Mouse (Mus musculus) left cerebral cortex, postnatal 14 days (tissue): ENCODE measurements around the gene Gse1. TPM values are rescaled to one million over a fixed set of nuclear protein-coding genes. Genes with fewer than 3 reads are reported as not detected.
A peak's percentile ranks its signal among the peaks of the same experiment; 100 is the strongest.

Experiments
- DNase-seq, 2 experiments: peaks; one replicate each; pipeline ENCODE4 v3.0.0; 2021 to 2022; ENCODE audit warnings: low spot score in 2 of 2, mixed read lengths in 1 of 2
- intact Hi-C: fragments of 180-260 bp; cut with DNase I; formaldehyde crosslinking; loops from one replicate; pipeline ENCODE4 v1.15.1; 2025
- long read RNA-seq, 2 experiments: library from polyadenylated mRNA; stranded (forward); transcript quantifications; one replicate each; pipeline ENCODE4 v2.0.0; 2021
- total RNA-seq, 2 experiments: library from RNA; stranded (reverse); gene quantifications; 2 replicates each; pipeline ENCODE4 v1.2.3; 2021

Gene Gse1
- 10 to 100 TPM; 49.0 to 57.3 TPM for total RNA-seq
- long read RNA-seq, experiment 1, partial matches to known transcripts, result 3 of 7 reads
- long read RNA-seq, experiment 1, other reads (novel, unspliced or antisense), result 4 of 7 reads
- long read RNA-seq, experiment 2, partial matches to known transcripts, result 3 of 13 reads
- long read RNA-seq, experiment 2, other reads (novel, unspliced or antisense), result 10 of 13 reads

- intact Hi-C loops, result no loop called here
- DNase-seq, result peak in 1 of 2 experiments; percentile 76
These were observed at the start of gene Gse1 for GRCm38 (mm10) chr8:120227891-120228591. TSS of gene Gse1 (plus strand) at chr8:120228456.

GRCm38 (mm10) chr8:120179027-120179431, 49.2 kb upstream of the Gse1 start:
- intact Hi-C loops, result loop anchor here (5.0 kb wide), 3 partner anchors 88 to 433 kb away; no protein-coding TSS in a partner anchor
- DNase-seq, result peak; percentile 86 to 92

GRCm38 (mm10) chr8:120180445-120180970, 47.7 kb upstream of the Gse1 start:
- intact Hi-C loops, result loop anchor here (2.0 to 10.0 kb wide), 2 partner anchors 140 to 414 kb away; no protein-coding TSS in a partner anchor
- no peak for DNase-seq

- DNase-seq, result no peak
- intact Hi-C loops, result loop anchor here (2.0 to 10.0 kb wide), 2 partner anchors 140 to 414 kb away; no protein-coding TSS in a partner anchor
These were observed 47.0 kb upstream of the Gse1 start for GRCm38 (mm10) chr8:120181274-120181673.

- intact Hi-C loops, result loop anchor here (2.0 to 10.0 kb wide), 2 partner anchors 139 to 413 kb away; no protein-coding TSS in a partner anchor
- no peak for DNase-seq
These were observed 46.3 kb upstream of the Gse1 start for GRCm38 (mm10) chr8:120181861-120182414.

GRCm38 (mm10) chr8:120184366-120184765, 43.9 kb upstream of the Gse1 start:
- DNase-seq, result no peak
- intact Hi-C loops, result loop anchor here (10.0 kb wide), 1 partner anchor 410 kb away; no protein-coding TSS in a partner anchor

GRCm38 (mm10) chr8:120184850-120185792, 43.1 kb upstream of the Gse1 start:
- intact Hi-C loops, result loop anchor here (10.0 kb wide), 1 partner anchor 410 kb away; no protein-coding TSS in a partner anchor
- DNase-seq, result no peak

GRCm38 (mm10) chr8:120186454-120186853, 41.8 kb upstream of the Gse1 start:
- no peak for DNase-seq
- intact Hi-C loops, result loop anchor here (10.0 kb wide), 1 partner anchor 408 kb away; no protein-coding TSS in a partner anchor

- DNase-seq, result no peak
- intact Hi-C loops, result loop anchor here (10.0 kb wide), 1 partner anchor 406 kb away; no protein-coding TSS in a partner anchor
These were observed 39.7 kb upstream of the Gse1 start for GRCm38 (mm10) chr8:120188510-120188909.

GRCm38 (mm10) chr8:120189440-120189839, 38.8 kb upstream of the Gse1 start:
- DNase-seq, result no peak
- intact Hi-C loops, result loop anchor here (10.0 kb wide), 1 partner anchor 405 kb away; no protein-coding TSS in a partner anchor

- intact Hi-C loops, result no loop called here
These were observed 38.0 kb upstream of the Gse1 start for GRCm38 (mm10) chr8:120190107-120190809.

GRCm38 (mm10) chr8:120190810-120191413, 37.3 kb upstream of the Gse1 start:
- intact Hi-C loops, result no loop called here
- DNase-seq, result peak; percentile 83 to 85

More at GRCm38 (mm10) chr8:120190107-120190809, 38.0 kb upstream of the Gse1 start:
- DNase-seq, result no peak

- no peak for DNase-seq
- intact Hi-C loops, result no loop called here
These were observed 36.6 kb upstream of the Gse1 start for GRCm38 (mm10) chr8:120191633-120192032.

- intact Hi-C loops, result no loop called here
- DNase-seq, result no peak
These were observed 36.1 kb upstream of the Gse1 start for GRCm38 (mm10) chr8:120192118-120192517.

GRCm38 (mm10) chr8:120201351-120201750, 26.9 kb upstream of the Gse1 start:
- DNase-seq, result no peak
- intact Hi-C loops, result no loop called here

GRCm38 (mm10) chr8:120202546-120202945, 25.7 kb upstream of the Gse1 start:
- intact Hi-C loops, result no loop called here

GRCm38 (mm10) chr8:120204736-120205360, 23.4 kb upstream of the Gse1 start:
- no peak for DNase-seq
- intact Hi-C loops, result no loop called here

More at GRCm38 (mm10) chr8:120202546-120202945, 25.7 kb upstream of the Gse1 start:
- no peak for DNase-seq
